Mouse (Mus musculus): ENCODE results near the gene Hc.

DNA sequence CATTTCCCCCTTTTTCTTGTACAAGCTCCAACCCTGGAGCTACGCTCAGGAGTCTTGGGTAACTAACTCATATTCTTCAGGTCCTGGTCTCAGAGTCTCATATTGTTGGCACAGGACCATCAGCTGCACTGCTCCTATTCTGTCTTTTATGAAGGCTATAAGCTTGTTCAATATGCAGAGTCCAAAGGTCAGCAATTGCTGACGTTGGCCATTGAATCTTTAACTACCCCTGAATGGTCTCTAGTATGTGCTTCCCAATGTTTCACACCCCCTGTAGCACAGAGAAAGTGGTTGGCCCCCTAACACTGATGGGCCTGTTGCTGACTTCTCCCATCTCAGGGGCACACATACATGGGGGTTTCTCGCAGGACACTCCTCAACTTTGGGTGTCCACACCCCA is 13.1 kb upstream of the Hc start:
- TF ChIP-seq POLR2A (IDR thresholded peaks at IDR 0.05; ENCODE audit: borderline replicate concordance, extremely low read depth, low read depth, low read length) = no peak
- no peak for TF ChIP-seq CTCF (IDR thresholded peaks at IDR 0.05; ENCODE audit: insufficient read depth, low read length)
